Mouse (Mus musculus): ENCODE data around the gene Npdc1. TPM values are rescaled to one million over a fixed set of nuclear protein-coding genes. Genes with fewer than 3 reads are reported as not detected.

Gene Npdc1
- polyA plus RNA-seq, 1 experiment from 2014 or later = 31.6 TPM

DNA sequence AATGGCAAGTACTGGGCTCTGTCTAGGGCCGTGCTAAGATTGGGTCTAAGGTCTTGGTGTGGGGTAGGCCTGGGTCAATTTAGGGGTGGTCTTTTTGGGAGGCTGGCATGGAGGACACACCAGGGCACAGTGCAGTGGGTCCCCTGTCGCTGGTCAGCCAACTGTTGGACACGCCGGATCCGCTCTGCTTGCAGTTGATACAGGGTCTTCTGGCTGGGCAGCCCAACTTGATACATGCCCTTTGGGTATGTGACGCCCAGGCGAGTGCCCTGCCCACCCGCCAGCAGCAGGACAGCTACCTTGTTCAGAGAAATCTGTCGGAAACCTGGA, 34.4 kb upstream of the Npdc1 start:
- Histone ChIP-seq H3K27me3 (ENCODE audit: control insufficient read depth, insufficient read depth, low read depth, low read length) (peaks cover 9% of the 10 kb centered on the region), H3K4me3 (ENCODE audit: low read length) (peak overlapping the region; percentile 61), H3K4me1 (replicated peaks; ENCODE audit: control insufficient read depth, insufficient read depth, low read length) (peaks cover 11% of the 10 kb centered on the region), H3K9ac (ENCODE audit: low read length) (peak overlapping the region; percentile 71), H3K9me3 (ENCODE audit: control insufficient read depth, low read length) (no peaks in the 10 kb centered on the region), H3K27ac (ENCODE audit: low read length) (no peak overlapping the region), H3K4me2 (ENCODE audit: low read depth, low read length) (peak overlapping the region; percentile 88), H3K36me3 (ENCODE audit: control insufficient read depth, insufficient read depth, low read length) (peaks cover 2% of the 10 kb centered on the region; the same call in 1 of the 2 replicates)
- 28% methylated on average over 9 of the region's 9 CpGs for WGBS
- ATAC-seq (ENCODE audit: low read depth) = peak; percentile 6; the same call in 1 of the 2 replicates

DNA sequence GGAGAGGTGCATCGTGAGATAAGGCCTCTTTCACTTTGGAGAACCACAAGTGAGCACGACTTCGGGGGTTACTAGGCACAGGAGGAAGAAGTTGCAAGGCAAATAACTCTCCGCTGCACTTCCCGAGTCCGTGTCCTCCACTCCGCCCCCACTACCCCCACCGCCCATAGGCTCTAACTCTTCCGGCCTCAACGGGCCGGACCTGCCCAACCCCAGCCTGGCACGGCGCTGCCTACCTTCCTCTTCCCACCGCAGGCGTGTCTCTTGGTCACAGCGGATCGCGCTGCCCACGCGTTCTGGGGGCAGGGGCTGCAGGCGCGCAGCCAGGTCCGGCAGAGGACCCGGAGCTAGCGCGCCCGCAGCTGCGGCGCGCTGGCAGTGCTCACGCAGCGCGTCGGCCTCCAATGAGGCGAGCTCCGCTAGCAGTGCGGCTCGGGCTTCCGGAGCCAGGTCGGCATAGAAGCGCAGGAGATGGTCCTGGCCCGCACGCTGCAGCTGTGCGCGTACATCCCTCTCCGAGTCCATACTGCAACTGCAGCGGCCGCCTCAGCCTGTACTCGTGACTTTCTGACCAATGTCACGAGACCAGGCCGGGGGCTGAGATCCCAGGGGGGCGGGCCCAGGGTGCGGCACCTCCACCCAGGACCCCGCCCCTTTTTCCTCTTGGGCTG, 33.9 kb upstream of the Npdc1 start, which contains the start of gene Uap1l1:
TSS of gene Uap1l1 (minus strand) at position 592 of the 671 bp plus-strand sequence.
- peaks cover 11% of the 10 kb centered on the region for H3K4me1 ChIP-seq (replicated peaks; ENCODE audit: control insufficient read depth, insufficient read depth, low read length)
- H3K27me3 ChIP-seq (ENCODE audit: control insufficient read depth, insufficient read depth, low read depth, low read length) = peaks cover 9% of the 10 kb centered on the region
- peak within 1 kb of the TSS; percentile 88 for H3K4me2 ChIP-seq (ENCODE audit: low read depth, low read length)
- no peaks in the 10 kb centered on the region for H3K9me3 ChIP-seq (ENCODE audit: control insufficient read depth, low read length)
- peak within 1 kb of the TSS; percentile 71 for H3K9ac ChIP-seq (ENCODE audit: low read length)
- peak; percentile 91 for ATAC-seq (ENCODE audit: low read depth)
- H3K36me3 ChIP-seq (ENCODE audit: control insufficient read depth, insufficient read depth, low read length) = peaks cover 2% of the 10 kb centered on the region; the same call in 1 of the 2 replicates
- H3K4me3 ChIP-seq (ENCODE audit: low read length) = peak within 1 kb of the TSS; percentile 61
- WGBS = under 1% methylated on average over 53 of the region's 54 CpGs
- H3K27ac ChIP-seq (ENCODE audit: low read length) = peak within 1 kb of the TSS; percentile 18; the same call in 1 of the 2 replicates

DNA sequence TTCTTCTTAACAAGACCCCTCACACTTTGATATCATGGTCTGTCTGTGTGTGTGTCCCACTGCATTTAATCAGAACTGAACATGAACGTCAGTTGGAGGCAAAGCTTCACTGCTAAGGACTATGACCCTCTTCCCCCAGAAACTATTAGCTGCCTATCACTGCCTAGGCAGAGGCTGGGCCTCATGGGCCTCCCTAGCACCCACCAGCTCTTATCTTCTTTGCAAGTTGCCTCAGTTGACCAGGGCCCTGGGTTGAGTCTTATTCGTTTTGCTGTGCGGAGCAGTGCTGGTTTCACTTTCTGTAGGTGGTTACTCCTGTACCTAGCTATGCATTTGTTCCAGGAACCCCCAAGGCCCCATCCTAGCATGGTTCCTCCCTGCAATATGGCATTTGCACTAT, 29.2 kb upstream of the Npdc1 start:
- H3K9ac ChIP-seq (ENCODE audit: low read length) = no peak overlapping the region
- H3K27me3 ChIP-seq (ENCODE audit: control insufficient read depth, insufficient read depth, low read depth, low read length) = peaks cover 6% of the 10 kb centered on the region
- no peaks in the 10 kb centered on the region; the same call in 1 of the 2 replicates for H3K36me3 ChIP-seq (ENCODE audit: control insufficient read depth, insufficient read depth, low read length)
- H3K4me1 ChIP-seq (replicated peaks; ENCODE audit: control insufficient read depth, insufficient read depth, low read length) = peaks cover 24% of the 10 kb centered on the region
- no peak overlapping the region for H3K27ac ChIP-seq (ENCODE audit: low read length)
- H3K9me3 ChIP-seq (ENCODE audit: control insufficient read depth, low read length) = no peaks in the 10 kb centered on the region
- no peak for ATAC-seq (ENCODE audit: low read depth)
- 89% methylated on average over 3 of the region's 3 CpGs for WGBS
- no peak overlapping the region for H3K4me2 ChIP-seq (ENCODE audit: low read depth, low read length)
- H3K4me3 ChIP-seq (ENCODE audit: low read length) = no peak overlapping the region

DNA sequence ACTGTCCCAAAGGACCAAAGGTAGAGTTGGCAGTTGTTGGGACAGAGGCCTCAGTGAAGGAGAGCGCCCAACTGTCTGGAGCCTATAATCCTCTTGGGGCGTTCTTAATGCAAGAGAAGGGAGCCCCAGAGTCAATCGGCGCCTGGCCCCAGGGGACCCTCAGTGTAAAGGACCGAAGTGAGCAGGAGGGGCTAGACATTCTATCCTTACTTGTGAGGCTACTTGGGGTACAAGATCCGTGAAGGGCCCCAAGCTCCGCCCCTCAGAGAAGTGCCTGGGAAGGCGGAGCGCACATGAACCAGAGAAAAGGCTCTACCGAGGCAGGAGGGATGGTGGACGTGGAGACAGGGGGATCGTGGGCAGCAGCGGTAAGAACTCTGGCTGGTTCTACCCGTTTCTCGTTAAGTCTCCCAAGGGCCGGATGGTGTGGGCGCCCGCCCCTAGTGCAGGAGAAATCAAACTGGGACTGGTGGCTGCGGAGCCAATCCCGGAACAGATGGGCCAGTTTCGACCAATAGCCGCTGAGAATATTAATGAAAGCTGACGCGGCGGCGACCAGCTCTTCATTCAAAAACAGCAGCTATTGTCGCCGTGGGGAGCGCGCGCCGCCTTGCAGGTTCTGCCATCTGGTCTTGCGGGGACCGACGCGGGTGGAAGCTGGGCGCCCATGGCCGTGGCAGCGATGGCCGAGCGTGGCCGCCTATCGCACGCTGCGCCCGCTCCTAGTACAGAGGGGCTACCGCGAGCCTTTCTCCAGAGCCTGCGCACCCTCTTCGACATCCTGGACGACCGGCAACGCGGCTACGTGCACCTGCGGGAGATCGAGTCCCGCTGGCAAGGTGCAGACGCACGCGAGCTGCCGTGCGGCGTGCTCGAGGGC, 27.1 kb upstream of the Npdc1 start, which contains the start of gene Sapcd2:
TSS of gene Sapcd2 (plus strand) at position 558 of the 880 bp plus-strand sequence.
- H3K4me3 ChIP-seq (ENCODE audit: low read length) = peak within 1 kb of the TSS; percentile 82
- H3K4me2 ChIP-seq (ENCODE audit: low read depth, low read length) = peak within 1 kb of the TSS; percentile 91
- peak within 1 kb of the TSS; percentile 79 for H3K9ac ChIP-seq (ENCODE audit: low read length)
- H3K27ac ChIP-seq (ENCODE audit: low read length) = peak within 1 kb of the TSS; percentile 90
- under 1% methylated on average over 65 of the region's 65 CpGs for WGBS
- no peaks in the 10 kb centered on the region for H3K9me3 ChIP-seq (ENCODE audit: control insufficient read depth, low read length)
- ATAC-seq (ENCODE audit: low read depth) = peak; percentile 96
- H3K27me3 ChIP-seq (ENCODE audit: control insufficient read depth, insufficient read depth, low read depth, low read length) = peaks cover 2% of the 10 kb centered on the region; the same call in 1 of the 2 replicates
- peaks cover 9% of the 10 kb centered on the region for H3K36me3 ChIP-seq (ENCODE audit: control insufficient read depth, insufficient read depth, low read length)
- peaks cover 24% of the 10 kb centered on the region for H3K4me1 ChIP-seq (replicated peaks; ENCODE audit: control insufficient read depth, insufficient read depth, low read length)

DNA sequence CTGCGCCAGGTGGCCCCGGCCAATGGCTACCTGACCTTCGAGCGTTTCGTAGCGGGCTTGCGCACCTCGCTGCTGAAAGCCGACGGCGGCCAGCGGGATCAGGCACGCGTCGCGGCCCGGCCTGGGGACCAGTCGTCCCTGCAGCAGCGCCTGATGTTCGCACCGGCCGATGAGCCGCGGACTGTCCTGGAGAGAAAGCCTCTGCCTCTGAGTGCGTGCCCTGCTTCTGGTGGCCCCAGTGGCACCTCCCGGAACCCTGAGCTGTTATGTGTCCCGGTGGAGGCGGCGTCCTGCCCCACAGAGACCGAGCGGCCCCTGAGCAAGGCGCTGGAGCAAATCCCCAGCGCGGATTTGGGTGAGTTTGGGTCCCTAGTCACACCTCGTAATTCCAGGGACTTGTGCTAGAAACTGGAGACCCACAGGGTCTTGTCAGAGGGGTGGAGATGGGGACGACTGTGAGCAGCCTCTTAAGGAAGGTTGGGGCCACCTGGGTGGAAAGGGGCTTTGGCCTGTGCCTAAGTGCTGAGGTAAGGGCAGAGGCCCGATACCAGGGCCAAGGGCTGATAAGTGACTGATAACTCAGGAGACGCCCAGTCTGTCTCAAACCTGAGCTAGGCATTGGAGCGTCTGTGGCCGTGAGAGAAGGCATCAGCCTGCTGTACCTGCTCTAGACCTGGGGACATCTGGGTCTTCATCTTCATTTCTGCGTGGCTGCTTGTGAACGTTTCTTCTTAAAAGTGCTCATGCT, 26.3 kb upstream of the Npdc1 start:
- peak overlapping the region; percentile 82 for H3K4me3 ChIP-seq (ENCODE audit: low read length)
- WGBS = 1% methylated on average over 42 of the region's 42 CpGs
- H3K9me3 ChIP-seq (ENCODE audit: control insufficient read depth, low read length) = no peaks in the 10 kb centered on the region
- H3K36me3 ChIP-seq (ENCODE audit: control insufficient read depth, insufficient read depth, low read length) = peaks cover 13% of the 10 kb centered on the region
- H3K4me1 ChIP-seq (replicated peaks; ENCODE audit: control insufficient read depth, insufficient read depth, low read length) = peaks cover 24% of the 10 kb centered on the region
- peak overlapping the region; percentile 79 for H3K9ac ChIP-seq (ENCODE audit: low read length)
- H3K27ac ChIP-seq (ENCODE audit: low read length) = peak overlapping the region; percentile 44; the same call in 1 of the 2 replicates
- H3K4me2 ChIP-seq (ENCODE audit: low read depth, low read length) = peak overlapping the region; percentile 91
- no peaks in the 10 kb centered on the region for H3K27me3 ChIP-seq (ENCODE audit: control insufficient read depth, insufficient read depth, low read depth, low read length)
- ATAC-seq (ENCODE audit: low read depth) = peak; percentile 15

DNA sequence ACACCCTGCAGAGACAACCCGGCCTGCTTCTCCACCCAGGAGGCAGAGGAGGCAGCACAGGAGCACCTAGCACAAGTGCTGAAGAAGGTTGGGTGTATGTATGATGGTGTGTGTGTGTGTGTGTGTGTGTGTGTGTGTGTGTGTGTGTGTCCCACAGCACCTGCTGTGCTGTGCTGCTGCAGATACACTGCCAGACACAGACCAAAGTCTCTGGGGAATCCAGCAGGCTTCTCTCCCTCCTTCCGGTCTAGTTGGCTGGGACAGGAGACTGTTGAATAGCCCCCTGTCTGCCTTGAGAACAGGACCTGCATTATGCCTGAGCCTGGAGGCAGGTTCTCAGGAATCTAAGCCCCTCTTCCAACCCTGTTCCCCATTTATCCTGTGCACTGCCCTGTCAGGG, 25.7 kb upstream of the Npdc1 start:
- peaks cover 24% of the 10 kb centered on the region for H3K4me1 ChIP-seq (replicated peaks; ENCODE audit: control insufficient read depth, insufficient read depth, low read length)
- peak overlapping the region; percentile 82 for H3K4me3 ChIP-seq (ENCODE audit: low read length)
- H3K36me3 ChIP-seq (ENCODE audit: control insufficient read depth, insufficient read depth, low read length) = peaks cover 19% of the 10 kb centered on the region
- H3K9ac ChIP-seq (ENCODE audit: low read length) = peak overlapping the region; percentile 79
- no peaks in the 10 kb centered on the region for H3K27me3 ChIP-seq (ENCODE audit: control insufficient read depth, insufficient read depth, low read depth, low read length)
- H3K27ac ChIP-seq (ENCODE audit: low read length) = no peak overlapping the region
- H3K9me3 ChIP-seq (ENCODE audit: control insufficient read depth, low read length) = no peaks in the 10 kb centered on the region
- 14% methylated on average over 2 of the region's 2 CpGs for WGBS
- H3K4me2 ChIP-seq (ENCODE audit: low read depth, low read length) = peak overlapping the region; percentile 91
- no peak for ATAC-seq (ENCODE audit: low read depth)

DNA sequence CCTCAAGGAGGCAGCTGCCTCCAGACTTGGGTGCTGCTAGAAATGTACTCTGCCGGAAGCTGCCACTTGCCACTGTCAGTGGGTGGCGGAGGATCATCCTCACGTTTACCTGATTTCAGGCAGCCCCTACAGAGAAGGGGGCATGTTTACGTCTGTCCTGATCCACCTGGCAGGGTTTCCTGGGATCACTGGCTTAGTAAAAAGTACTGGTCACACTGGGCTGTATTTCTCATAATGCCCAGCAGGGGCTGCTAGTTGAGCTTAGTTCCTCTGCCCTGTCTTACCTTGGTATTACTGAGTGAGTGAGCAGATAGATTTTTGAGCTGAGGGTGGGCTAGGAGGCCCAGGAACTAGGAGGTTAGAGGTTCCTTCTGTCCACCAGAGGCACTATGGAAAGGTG, 22.6 kb upstream of the Npdc1 start:
- Histone ChIP-seq H3K27ac (ENCODE audit: low read length) (no peak overlapping the region), H3K27me3 (ENCODE audit: control insufficient read depth, insufficient read depth, low read depth, low read length) (no peaks in the 10 kb centered on the region), H3K4me3 (ENCODE audit: low read length) (no peak overlapping the region), H3K4me1 (replicated peaks; ENCODE audit: control insufficient read depth, insufficient read depth, low read length) (peaks cover 21% of the 10 kb centered on the region), H3K9me3 (ENCODE audit: control insufficient read depth, low read length) (no peaks in the 10 kb centered on the region), H3K4me2 (ENCODE audit: low read depth, low read length) (no peak overlapping the region), H3K9ac (ENCODE audit: low read length) (0 out of 2 replicates have a peak overlapping the region, but pooled peaks have one; percentile 4), H3K36me3 (ENCODE audit: control insufficient read depth, insufficient read depth, low read length) (peaks cover 20% of the 10 kb centered on the region)
- ATAC-seq (ENCODE audit: low read depth) = no peak
- WGBS = 66% methylated on average over 4 of the region's 4 CpGs

DNA sequence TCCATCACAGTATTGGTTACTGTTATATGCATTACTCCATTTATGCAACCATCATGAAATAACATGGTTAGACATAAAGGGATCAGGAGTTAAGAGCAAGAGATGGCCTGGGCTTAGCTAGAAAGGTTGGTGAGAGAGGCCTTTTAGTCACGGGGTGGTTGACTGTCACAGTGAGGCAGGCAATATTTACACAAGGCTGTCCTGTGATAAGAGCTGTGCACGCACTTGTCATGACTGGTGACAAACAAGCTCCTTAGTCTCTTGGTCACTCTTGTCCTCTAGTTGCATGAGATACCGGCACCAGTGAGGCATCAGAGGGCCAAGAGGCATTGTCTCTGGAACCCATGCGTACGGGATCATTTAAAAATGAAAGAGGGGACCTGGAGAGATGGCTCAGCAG, 14.7 kb upstream of the Npdc1 start:
- Histone ChIP-seq H3K27me3 (ENCODE audit: control insufficient read depth, insufficient read depth, low read depth, low read length) (no peaks in the 10 kb centered on the region; the same call in 1 of the 2 replicates), H3K9me3 (ENCODE audit: control insufficient read depth, low read length) (no peaks in the 10 kb centered on the region), H3K27ac (ENCODE audit: low read length) (no peak overlapping the region), H3K4me1 (replicated peaks; ENCODE audit: control insufficient read depth, insufficient read depth, low read length) (no peaks in the 10 kb centered on the region), H3K36me3 (ENCODE audit: control insufficient read depth, insufficient read depth, low read length) (no peaks in the 10 kb centered on the region), H3K4me2 (ENCODE audit: low read depth, low read length) (no peak overlapping the region), H3K9ac (ENCODE audit: low read length) (no peak overlapping the region), H3K4me3 (ENCODE audit: low read length) (no peak overlapping the region)
- no peak for ATAC-seq (ENCODE audit: low read depth)
- WGBS = 44% methylated on average over 5 of the region's 5 CpGs

All from lung, embryonic 16.5 days (tissue).